Mouse (Mus musculus) liver, adult 2 months (tissue): ENCODE measurements around the gene Ccdc34. TPM values are rescaled to one million over a fixed set of nuclear protein-coding genes. Genes with fewer than 3 reads are reported as not detected.

Experiments used
- DNase-seq: peaks from one replicate; pipeline ENCODE4 v3.0.0-alpha.2; 2011; ENCODE audit warnings: low read depth, low spot score; ENCODE audit errors: extremely low read depth
- H3K27ac ChIP-seq: fragments of 200-500 bp; replicated peaks from 2 replicates; pipeline ENCODE4 v1.5.1; 2012; ENCODE audit warnings: low read depth, mild to moderate bottlenecking, control low read depth, inconsistent platforms, low read length; ENCODE audit not compliant: insufficient read depth
- H3K27me3 ChIP-seq: fragments of 200-500 bp; 2 replicates; pipeline ENCODE4 v1.6.1; 2012; ENCODE audit warnings: mild to moderate bottlenecking, moderate library complexity, low read length, inconsistent platforms; ENCODE audit not compliant: control insufficient read depth, insufficient read depth
- H3K36me3 ChIP-seq: fragments of 200-500 bp; 2 replicates; pipeline ENCODE4 v1.6.1; 2012; ENCODE audit warnings: low read length, inconsistent platforms; ENCODE audit not compliant: control insufficient read depth, insufficient read depth
- H3K4me1 ChIP-seq: fragments of 200-500 bp; 2 replicates; pipeline ENCODE4 v1.6.1; 2011; ENCODE audit warnings: low read length; ENCODE audit not compliant: control insufficient read depth, insufficient read depth
- H3K4me3 ChIP-seq: fragments of 200-500 bp; 2 replicates; pipeline ENCODE4 v1.5.1; 2011; ENCODE audit warnings: low read depth, mild to moderate bottlenecking, control low read depth, low read length, moderate library complexity; ENCODE audit not compliant: insufficient read depth
- H3K79me2 ChIP-seq: fragments of 200-500 bp; 2 replicates; pipeline ENCODE4 v1.6.1; 2012; ENCODE audit warnings: inconsistent platforms, mild to moderate bottlenecking, low read length, moderate library complexity; ENCODE audit not compliant: control insufficient read depth, insufficient read depth
- H3K9ac ChIP-seq: fragments of 200-500 bp; 2 replicates; pipeline ENCODE4 v1.6.1; 2012; ENCODE audit warnings: low read depth, mild to moderate bottlenecking, control low read depth, inconsistent platforms, low read length
- CTCF ChIP-seq: fragments of 200-500 bp; IDR thresholded peaks from 2 replicates; pipeline ENCODE4 v1.5.1; 2011; ENCODE audit warnings: low read depth, low read length, control low read depth
- POLR2A ChIP-seq: fragments of 200-500 bp; IDR thresholded peaks from 2 replicates; pipeline ENCODE4 v1.6.1; 2011; ENCODE audit warnings: low read length, control low read depth; ENCODE audit not compliant: insufficient read depth; ENCODE audit errors: extremely low read depth
- WGBS: fragments of 180-500 bp; shearing (Covaris S2); methylation state at CpG from one replicate; pipeline ENCODE4 v1.1.7; 2018; 5-methylcytosine and 5-hydroxymethylcytosine counted together
- polyA plus RNA-seq: library from polyadenylated mRNA; depleted of rRNA; stranded (reverse); fragments of >200 nt; gene quantifications from 2 replicates; pipeline ENCODE4 v1.2.3, GENCODE M21; 2012
- total RNA-seq: library from RNA; depleted of rRNA; stranded (reverse); fragments of >200 nt; gene quantifications from 2 replicates; pipeline ENCODE4 v1.2.3, GENCODE M21; 2014

Ccdc34 gene
- total and polyA plus RNA-seq, 2 experiments, result 0.66 to 1.4 TPM

DNA sequence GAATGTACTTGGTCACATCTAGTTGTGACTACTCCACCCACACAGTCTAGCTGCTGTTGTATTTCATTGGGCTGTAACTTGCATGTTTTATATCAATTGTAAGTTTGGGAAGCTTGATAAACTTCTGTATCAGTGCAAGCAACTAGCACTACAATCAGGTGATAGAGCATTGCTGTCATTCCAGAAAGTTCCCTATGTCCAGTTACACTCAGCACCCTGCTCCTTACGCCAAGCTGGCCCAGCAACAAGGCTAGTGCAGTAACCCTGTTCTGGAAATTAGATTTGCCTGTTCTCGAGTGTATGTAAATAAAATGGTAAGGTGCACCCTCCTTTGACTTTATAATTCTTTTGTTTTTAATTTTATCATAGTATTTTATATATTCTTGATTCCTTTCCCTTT, 19.6 kb downstream of the Ccdc34 start:
- 77% methylated on average over 2 of the region's 2 CpGs for whole genome bisulfite sequencing
- Histone ChIP-seq H3K79me2 (no peaks in the 10 kb centered on the region), H3K9ac (no peak overlapping the region), H3K27me3 (no peaks in the 10 kb centered on the region), H3K36me3 (no peaks in the 10 kb centered on the region), H3K27ac (no peak overlapping the region), H3K4me1 (no peaks in the 10 kb centered on the region), H3K4me3 (no peak overlapping the region)
- TF ChIP-seq POLR2A, result no peak
- no peak for TF ChIP-seq CTCF
- no peak for DNase-seq

- WGBS, result 98% methylated on average over 5 of the region's 5 CpGs
- no peaks in the 10 kb centered on the region for H3K36me3 ChIP-seq
- TF ChIP-seq POLR2A (no peak), CTCF (no peak)
- no peak overlapping the region for H3K27ac ChIP-seq
- no peaks in the 10 kb centered on the region for H3K27me3 ChIP-seq
- DNase-seq, result no peak
- H3K79me2 ChIP-seq, result no peaks in the 10 kb centered on the region
- no peak overlapping the region for H3K4me3 ChIP-seq
- no peaks in the 10 kb centered on the region for H3K4me1 ChIP-seq
- no peak overlapping the region for H3K9ac ChIP-seq
Observed at GRCm38 (mm10) chr2:110038341-110038740, 20.7 kb downstream of the Ccdc34 start.

DNA sequence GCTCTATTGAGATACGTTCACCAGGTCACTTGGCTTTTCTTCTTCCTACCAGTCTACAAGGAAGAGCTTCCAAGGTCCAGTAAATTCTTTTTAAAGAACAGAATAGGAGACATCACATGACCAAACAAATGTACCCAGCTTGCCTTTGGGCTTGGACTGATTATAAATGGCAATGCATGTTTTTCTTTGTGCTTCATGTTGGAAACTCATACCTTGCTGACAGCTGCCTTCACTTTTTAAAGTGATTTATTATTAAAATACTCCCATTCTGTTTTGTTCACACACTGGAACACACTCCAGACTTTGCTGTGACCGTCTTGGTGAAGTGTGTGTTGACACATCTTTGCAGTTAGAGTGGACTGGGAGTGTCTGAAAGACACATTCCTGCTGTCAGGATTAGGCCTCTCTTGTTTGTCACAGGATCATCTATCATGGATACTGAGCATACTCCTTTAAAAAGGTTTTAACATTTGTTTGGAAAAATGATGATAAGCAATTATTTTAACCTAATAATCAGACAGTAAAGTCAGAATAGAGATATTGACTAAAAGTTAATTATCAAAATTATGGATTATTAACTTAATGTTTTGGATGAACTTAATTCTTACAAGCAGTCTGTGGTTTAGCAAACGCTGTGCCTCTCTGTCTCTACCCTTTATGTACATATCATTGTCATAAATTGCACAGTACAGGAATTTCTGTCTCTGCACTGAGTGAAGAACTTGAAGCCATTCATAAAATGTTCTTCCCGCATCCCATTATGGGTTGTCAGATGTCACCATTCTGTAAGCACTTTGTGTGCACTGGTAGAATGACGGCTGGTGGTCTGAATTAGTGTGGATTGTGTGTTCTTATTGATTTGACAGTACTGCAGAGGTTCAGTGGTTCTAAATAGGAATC, 25.5 kb downstream of the Ccdc34 start:
- H3K27ac ChIP-seq, result no peak overlapping the region
- H3K79me2 ChIP-seq, result no peaks in the 10 kb centered on the region
- H3K4me1 ChIP-seq, result no peaks in the 10 kb centered on the region
- H3K4me3 ChIP-seq, result no peak overlapping the region
- DNase-seq, result no peak
- no peak overlapping the region for H3K9ac ChIP-seq
- no peak for TF ChIP-seq CTCF
- TF ChIP-seq POLR2A, result no peak
- H3K27me3 ChIP-seq, result no peaks in the 10 kb centered on the region
- H3K36me3 ChIP-seq, result no peaks in the 10 kb centered on the region
- WGBS, result 92% methylated on average over 5 of the region's 5 CpGs

DNA sequence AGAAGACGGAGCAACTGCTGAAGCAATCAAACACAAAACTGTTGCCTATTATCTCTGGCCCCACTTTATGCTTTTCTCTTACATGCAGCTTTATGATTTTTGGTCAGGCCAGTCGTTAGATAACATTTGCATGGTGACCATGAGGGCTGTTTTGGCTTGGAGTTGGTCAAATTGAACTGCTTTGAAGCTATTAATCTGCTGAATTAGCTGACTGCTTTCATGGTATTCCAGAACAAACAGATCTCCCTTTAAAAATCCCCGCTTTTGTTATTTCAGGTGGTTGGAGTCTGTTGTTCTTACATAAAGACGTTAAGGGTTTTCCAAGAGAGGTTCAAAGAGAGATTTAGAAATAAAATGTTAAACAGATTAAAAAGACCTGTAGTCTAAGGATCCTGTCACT, 40.8 kb downstream of the Ccdc34 start:
- no peak for TF ChIP-seq POLR2A
- no peak for TF ChIP-seq CTCF
- H3K36me3 ChIP-seq, result no peaks in the 10 kb centered on the region
- 72% methylated on average over 4 of the region's 4 CpGs for WGBS
- no peaks in the 10 kb centered on the region for H3K27me3 ChIP-seq
- no peak overlapping the region for H3K4me3 ChIP-seq
- H3K4me1 ChIP-seq, result no peaks in the 10 kb centered on the region
- no peaks in the 10 kb centered on the region for H3K79me2 ChIP-seq
- DNase-seq, result no peak
- no peak overlapping the region for H3K9ac ChIP-seq
- H3K27ac ChIP-seq, result no peak overlapping the region

DNA sequence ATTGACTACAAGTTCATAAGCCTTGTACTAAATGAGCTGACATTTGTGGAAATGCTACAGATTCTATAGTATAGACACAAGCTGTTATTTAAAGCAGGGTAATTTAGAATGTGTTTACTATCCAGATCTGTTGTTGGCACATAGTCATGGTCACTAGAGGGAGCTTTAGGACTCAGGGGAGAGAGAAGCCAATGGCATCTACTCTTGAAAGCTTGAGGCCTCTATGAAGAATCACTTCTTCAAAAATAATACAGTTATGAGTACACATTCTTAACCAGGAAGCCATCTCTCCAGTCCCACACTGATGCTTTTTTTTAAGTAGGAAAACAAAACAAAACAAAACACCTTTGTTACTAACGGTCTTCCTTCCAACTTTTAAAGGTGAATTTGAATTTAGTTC, 45.5 kb downstream of the Ccdc34 start:
- H3K79me2 ChIP-seq, result no peaks in the 10 kb centered on the region
- H3K27me3 ChIP-seq, result no peaks in the 10 kb centered on the region
- no peak overlapping the region for H3K27ac ChIP-seq
- no peaks in the 10 kb centered on the region for H3K36me3 ChIP-seq
- peak; percentile 33 for DNase-seq
- H3K9ac ChIP-seq, result no peak overlapping the region
- no peaks in the 10 kb centered on the region for H3K4me1 ChIP-seq
- no peak overlapping the region for H3K4me3 ChIP-seq
- TF ChIP-seq POLR2A (no peak), CTCF (peak; percentile 22; the same call in 1 of the 2 replicates)
- 85% methylated on average over 1 of the region's 1 CpGs for WGBS

- no peak for DNase-seq
- H3K27ac ChIP-seq, result no peak overlapping the region
- no peaks in the 10 kb centered on the region for H3K36me3 ChIP-seq
Observed at GRCm38 (mm10) chr2:110068916-110069315, 51.3 kb downstream of the Ccdc34 start.

More at GRCm38 (mm10) chr2:110068916-110069315, 51.3 kb downstream of the Ccdc34 start:
- Histone ChIP-seq H3K9ac (no peak overlapping the region), H3K27me3 (no peaks in the 10 kb centered on the region), H3K4me3 (no peak overlapping the region), H3K79me2 (no peaks in the 10 kb centered on the region), H3K4me1 (no peaks in the 10 kb centered on the region)
- TF ChIP-seq POLR2A, result no peak
- no peak for TF ChIP-seq CTCF
